Mouse (Mus musculus) heart, adult 10 weeks (tissue): ENCODE measurements around the gene Zswim9. TPM values are rescaled to one million over a fixed set of nuclear protein-coding genes. Genes with fewer than 3 reads are reported as not detected.

ENCODE experiments used
- polyA plus RNA-seq: library from polyadenylated mRNA; stranded (reverse); fragments of 350-450 nt; fragmentation: Illumina TruSeq; extraction: RNeasy Lipid Tissue Mini Kit (QIAGEN cat#74804); gene quantifications from one replicate; pipeline ENCODE4 v1.2.3, GENCODE M21; 2014; ENCODE audit warnings: low read depth, low replicate concordance

The Zswim9 gene
- 11.2 TPM for polyA plus RNA-seq

DNA sequence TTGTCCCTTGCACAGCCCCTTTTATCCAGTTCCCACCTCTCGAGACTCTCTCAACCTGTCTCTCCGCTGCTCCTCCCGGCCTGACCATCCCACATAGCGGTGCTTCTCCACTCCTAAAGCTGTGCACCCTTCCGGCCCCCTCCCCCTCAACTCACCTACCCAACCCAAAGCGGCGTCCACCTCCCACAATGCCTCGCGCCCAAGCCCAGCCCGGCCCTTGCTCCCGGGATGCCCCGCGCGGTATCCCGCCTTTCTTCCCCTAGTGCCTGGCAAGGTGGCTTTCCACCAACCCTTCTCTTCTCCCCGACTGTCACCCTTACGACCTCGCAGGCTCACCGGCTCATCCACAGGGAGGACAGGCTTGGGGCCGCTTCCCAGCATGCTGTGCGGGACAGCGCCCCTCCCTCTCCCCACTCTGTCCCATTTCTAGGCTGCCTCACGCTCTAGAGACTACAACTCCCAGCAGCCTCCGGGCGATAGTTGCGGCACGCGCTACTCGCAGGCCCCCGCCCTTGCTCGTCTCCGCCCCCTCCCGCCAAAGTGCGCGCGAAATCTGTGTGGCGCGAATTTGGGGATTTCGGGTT, at the start of gene Zswim9:
Gene Zswim9, minus strand, starts transcription at position 414 of the 584 bp plus-strand sequence.

DNA sequence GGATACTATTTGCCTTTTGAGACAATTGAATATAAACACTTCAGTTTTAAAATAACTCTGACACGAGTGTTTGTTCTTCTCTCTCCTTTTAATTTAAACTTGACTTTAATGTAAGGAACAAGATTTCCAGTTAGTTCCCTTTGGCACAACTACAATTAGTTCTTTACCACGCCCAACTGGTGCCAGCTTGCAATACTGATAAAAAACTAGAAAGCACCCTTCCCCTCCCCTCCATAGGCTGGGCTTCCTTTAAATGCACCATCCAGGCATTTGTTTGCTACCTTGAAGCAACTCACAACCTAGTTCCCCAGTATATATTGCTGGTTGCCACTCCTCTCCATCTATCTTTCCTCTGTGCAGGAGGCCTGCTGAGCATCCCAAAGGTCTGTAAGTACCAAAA, 45.8 kb upstream of the Zswim9 start, which contains the start of gene Pla2g4c:
Gene Pla2g4c, plus strand, starts transcription at position 340 of the 400 bp plus-strand sequence.

DNA sequence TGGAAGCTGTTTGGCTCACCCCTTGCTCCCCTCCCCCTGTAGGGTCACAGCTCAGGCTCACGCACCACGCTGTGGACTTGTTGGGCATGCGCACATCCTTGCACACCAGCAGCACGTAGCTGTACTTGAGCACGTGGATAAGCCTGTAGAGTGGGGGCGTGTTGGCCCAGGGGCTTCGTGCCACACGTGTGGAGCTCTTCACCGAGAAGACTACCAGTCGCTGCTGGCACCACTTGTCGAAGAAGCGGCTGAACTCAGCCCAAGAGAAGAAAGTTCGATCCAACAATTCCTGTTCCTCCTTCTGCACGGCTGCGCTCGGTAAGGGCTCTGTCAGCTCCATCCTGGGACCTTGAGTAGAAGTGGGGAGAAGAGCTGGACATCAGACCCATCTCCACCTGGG, 1.4 kb downstream of the Zswim9 start, which contains the start of gene Lig1:
Gene Lig1, plus strand, starts transcription at position 203 of the 400 bp plus-strand sequence.

DNA sequence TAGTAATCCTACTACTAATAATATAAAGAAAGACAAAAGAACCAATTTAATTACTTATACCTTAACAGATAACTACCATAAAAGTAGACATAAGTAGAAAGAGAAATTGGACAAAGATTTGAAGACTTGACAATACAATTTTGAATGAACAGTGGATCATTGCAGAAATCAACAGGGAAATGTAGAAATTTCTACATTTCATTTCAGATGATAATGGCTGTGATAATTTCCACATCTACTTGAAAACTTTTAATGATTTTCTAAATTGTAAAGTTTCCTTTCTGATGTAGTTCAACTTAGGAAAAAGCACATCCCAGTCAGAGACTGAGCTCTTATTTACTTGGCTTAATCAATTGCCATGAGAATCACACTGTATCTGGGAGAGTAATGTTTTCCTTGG, 65.8 kb downstream of the Zswim9 start, which contains the start of gene Vmn1r89:
Gene Vmn1r89, plus strand, starts transcription at position 301 of the 400 bp plus-strand sequence.

Other genes starting within 250 kb of the Zswim9 start
- 178 TPM for gene Chmp2a, start 243.9 kb downstream of the Zswim9 start, polyA plus RNA-seq
- gene Ube2m, start 240.4 kb downstream of the Zswim9 start, polyA plus RNA-seq = 200 TPM
- 0.29 TPM for gene Mzf1, start 224.0 kb downstream of the Zswim9 start, polyA plus RNA-seq
- gene Vmn1r85, start 183.5 kb downstream of the Zswim9 start, polyA plus RNA-seq = not detected
- not detected for gene Vmn1r86, start 158.8 kb downstream of the Zswim9 start, polyA plus RNA-seq
- not detected for gene Vmn1r87, start 138.6 kb downstream of the Zswim9 start, polyA plus RNA-seq
- not detected for gene Vmn1r88, start 119.2 kb downstream of the Zswim9 start, polyA plus RNA-seq
- not detected for gene Vmn1r89, start 65.7 kb downstream of the Zswim9 start, polyA plus RNA-seq
- 3.0 TPM for gene Lig1, start 1.4 kb downstream of the Zswim9 start, polyA plus RNA-seq
- gene Pla2g4c, start 45.9 kb upstream of the Zswim9 start, polyA plus RNA-seq = 0.26 TPM
- gene Cabp5, start 119.4 kb upstream of the Zswim9 start, polyA plus RNA-seq = not detected
- not detected for gene Bsph1, start 172.1 kb upstream of the Zswim9 start, polyA plus RNA-seq